Mouse (Mus musculus) large intestine, adult 2 months (tissue): ENCODE data around the gene Moxd2. TPM values are rescaled to one million over a fixed set of nuclear protein-coding genes. Genes with fewer than 3 reads are reported as not detected.

Experiments
- DNase-seq: peaks from one replicate; pipeline ENCODE4 v3.0.0-alpha.2; 2012; ENCODE audit warnings: low read depth, low spot score
- WGBS: fragments of 180-500 bp; shearing (Covaris S2); methylation state at CpG from one replicate; pipeline ENCODE4 v1.1.7; 2018; 5-methylcytosine and 5-hydroxymethylcytosine counted together
- polyA plus RNA-seq: library from polyadenylated mRNA; depleted of rRNA; stranded (reverse); fragments of >200 nt; gene quantifications from 2 replicates; pipeline ENCODE4 v1.2.3, GENCODE M21; 2012; rRNA removed

Gene Moxd2
- polyA plus RNA-seq: not detected in 2 replicates

DNA sequence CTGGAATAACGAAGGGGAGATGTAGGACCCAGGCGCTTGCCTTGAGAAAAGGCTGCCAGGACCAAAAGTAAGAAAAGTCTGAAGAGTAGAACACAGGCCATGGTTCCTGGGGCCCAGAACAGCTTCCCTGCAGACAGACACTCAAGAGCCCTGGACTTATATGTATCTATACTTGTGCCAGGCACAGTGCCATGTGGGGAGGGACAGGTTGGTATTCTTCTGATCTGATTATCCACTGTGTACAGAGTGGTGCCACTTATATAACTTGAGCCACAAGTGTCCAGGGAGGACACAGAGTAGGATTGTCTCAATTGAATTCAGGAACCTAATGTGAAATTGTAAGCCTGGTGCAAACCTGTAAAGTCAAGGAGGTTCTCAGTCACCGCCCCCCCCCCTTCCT, at the start of gene Moxd2:
TSS of gene Moxd2 (minus strand) at position 101 of the 400 bp plus-strand sequence.
- no peak for DNase-seq
- WGBS: 94% methylated on average over 3 of the region's 3 CpGs

DNA sequence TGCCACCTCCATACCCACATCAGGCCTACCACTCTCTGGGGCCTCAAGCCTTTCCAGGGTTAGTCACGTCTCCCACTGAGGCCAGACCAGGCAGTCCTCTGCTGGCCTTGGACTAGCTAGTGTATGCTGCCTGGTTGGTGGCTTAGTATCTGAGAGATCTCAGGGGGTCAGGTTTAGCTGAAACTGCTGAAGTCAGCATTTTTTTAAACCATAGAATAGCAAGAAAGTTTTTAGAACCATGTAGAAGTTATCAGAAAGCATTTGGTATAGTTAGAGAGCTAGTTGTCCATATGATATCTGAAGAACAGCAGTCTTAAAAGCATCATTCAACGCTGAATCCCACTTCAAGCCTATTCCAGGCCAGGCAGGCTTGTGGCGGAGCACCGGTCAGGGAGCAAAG, 32.7 kb upstream of the Moxd2 start:
- no peak for DNase-seq
- WGBS: 83% methylated on average over 4 of the region's 4 CpGs

GRCm38 (mm10) chr6:40900287-40900686, 13.0 kb upstream of the Moxd2 start, which contains the start of gene Prss58:
Gene Prss58 (minus strand): TSS chr6:40900387.
- DNase-seq: no peak

DNA sequence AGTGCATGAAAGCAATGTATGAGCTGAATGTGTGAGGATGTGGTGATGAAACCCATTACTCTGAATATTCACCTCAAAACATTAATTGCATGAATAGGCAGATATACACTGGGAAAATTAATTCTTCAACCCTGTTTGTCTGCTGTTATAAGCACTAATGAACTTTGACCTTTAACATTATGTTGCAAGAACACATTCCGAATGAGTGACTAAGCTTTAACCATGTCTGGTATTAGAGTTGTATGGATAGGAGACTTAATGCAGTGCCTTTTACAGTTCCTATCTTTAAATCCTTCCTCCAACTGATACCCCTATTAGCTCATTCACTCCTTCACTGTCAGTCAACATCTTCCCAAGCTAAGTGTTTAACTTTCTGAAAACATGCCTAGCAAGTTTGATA, 7.4 kb upstream of the Moxd2 start:
- WGBS: 31% methylated on average over 1 of the region's 1 CpGs
- DNase-seq: no peak

DNA sequence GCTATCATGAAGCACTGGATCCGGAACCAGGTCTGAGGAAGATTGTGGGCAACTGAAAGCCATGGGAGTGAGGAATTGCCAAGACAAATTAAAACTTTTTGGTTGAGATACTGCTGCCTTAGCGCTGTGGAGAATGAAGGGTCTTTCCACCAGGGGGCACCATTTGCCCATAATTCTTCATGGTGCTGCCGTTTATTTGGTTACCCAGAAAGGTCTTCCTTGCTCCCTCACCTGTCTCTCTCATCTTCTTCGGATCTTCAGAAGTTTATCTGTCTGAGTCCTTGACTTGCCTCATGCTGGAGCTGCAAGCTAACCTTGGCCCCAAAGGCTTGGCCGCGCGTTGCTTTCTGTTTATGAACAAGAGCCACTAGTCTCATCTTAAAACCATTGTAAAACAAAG, 6.3 kb upstream of the Moxd2 start:
- DNase-seq: no peak
- 44% methylated on average over 7 of the region's 7 CpGs for WGBS

DNA sequence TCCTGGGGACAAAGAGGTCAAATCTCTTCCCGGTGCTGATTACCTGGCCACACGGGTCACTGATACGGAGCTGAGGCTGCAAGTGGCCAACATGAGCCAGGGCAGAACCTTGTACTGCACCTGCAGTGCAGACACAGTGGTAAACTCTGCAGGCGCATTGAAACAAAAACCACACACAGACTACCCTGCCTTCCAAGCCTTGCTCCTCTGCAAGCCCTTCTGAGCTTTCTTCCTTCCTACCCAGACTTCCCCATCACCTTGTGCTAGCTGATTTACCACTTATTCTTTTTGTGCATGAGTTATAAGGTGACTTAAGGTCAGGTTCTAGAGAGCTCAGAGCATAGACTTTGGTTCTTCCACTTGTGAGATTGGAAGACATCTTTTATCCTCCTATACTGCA, 4.5 kb upstream of the Moxd2 start:
- no peak for DNase-seq
- 71% methylated on average over 4 of the region's 4 CpGs for WGBS

- DNase-seq: no peak
- 68% methylated on average over 1 of the region's 1 CpGs for WGBS
These were observed 3.7 kb upstream of the Moxd2 start for GRCm38 (mm10) chr6:40890973-40891372.

DNA sequence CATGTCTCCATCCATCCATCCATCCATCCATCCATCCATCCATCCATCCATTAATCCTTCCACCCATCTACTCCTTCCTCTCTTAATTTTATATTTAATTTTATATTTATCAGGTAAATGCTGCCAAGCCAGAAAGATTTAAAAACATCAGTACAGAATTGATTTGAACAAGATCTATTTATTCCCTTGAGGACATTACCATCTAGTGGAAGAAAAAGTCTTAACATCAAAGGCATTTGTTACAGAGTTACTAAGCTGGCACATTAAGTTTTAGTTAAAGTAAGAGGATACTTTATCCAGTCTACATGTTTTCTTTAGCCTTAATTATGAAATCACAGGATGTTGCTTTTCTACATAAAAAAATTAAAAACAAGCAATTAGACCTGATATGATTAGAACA, 42.0 kb downstream of the Moxd2 start:
- no peak for DNase-seq

Other genes with a start within 250 kb of the Moxd2 start
- not detected in 2 replicates for gene Prss58, start 12.9 kb upstream of the Moxd2 start, polyA plus RNA-seq
- gene 1700074P13Rik, start 53.1 kb upstream of the Moxd2 start, polyA plus RNA-seq: not detected in 2 replicates
- gene Gm4744, start 64.4 kb upstream of the Moxd2 start, polyA plus RNA-seq: not detected in 2 replicates
- not detected in 2 replicates for gene 1810009J06Rik, start 77.3 kb upstream of the Moxd2 start, polyA plus RNA-seq
- not detected in 2 replicates for gene Gm2663, start 112.0 kb upstream of the Moxd2 start, polyA plus RNA-seq
- 0.20 and 0.38 TPM in 2 replicates for gene 2210010C04Rik, start 148.0 kb upstream of the Moxd2 start, polyA plus RNA-seq